Mouse (Mus musculus): ENCODE results near the gene 2410137M14Rik. TPM values are rescaled to one million over a fixed set of nuclear protein-coding genes. Genes with fewer than 3 reads are reported as not detected.

2410137M14Rik gene
- polyA plus RNA-seq, 1 experiment from 2014 or later: not detected

DNA sequence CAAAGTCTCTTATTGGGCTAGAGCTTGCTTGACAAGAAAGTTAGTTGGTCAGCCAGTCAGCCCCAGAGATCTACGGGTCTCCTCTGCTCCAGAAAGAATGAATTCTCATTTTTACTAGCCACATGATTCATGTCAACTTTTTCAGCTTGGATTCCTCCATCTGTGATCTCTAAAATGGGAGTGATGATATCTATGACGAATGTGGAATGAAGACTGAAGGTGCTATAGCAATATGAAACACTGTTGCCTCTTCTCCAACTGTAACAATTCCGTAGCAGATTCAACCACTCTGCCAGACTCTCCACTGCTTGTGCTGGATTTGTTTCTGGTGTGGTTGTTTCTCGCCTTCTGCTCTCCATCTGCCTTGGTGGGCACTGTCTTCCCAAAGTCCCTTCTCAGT is 49.9 kb downstream of the 2410137M14Rik start:
- Histone ChIP-seq H3K27ac (replicated peaks) (no peak overlapping the region), H3K9me3 (replicated peaks) (no peaks in the 10 kb centered on the region), H3K4me3 (no peak overlapping the region), H3K27me3 (ENCODE audit: low read depth, poor library complexity, severe bottlenecking) (no peaks in the 10 kb centered on the region), H3K4me1 (no peaks in the 10 kb centered on the region), H3K36me3 (no peaks in the 10 kb centered on the region)
- DNase-seq (ENCODE audit: low spot score): no peak
- WGBS: 82% methylated on average over 4 of the region's 4 CpGs

DNA sequence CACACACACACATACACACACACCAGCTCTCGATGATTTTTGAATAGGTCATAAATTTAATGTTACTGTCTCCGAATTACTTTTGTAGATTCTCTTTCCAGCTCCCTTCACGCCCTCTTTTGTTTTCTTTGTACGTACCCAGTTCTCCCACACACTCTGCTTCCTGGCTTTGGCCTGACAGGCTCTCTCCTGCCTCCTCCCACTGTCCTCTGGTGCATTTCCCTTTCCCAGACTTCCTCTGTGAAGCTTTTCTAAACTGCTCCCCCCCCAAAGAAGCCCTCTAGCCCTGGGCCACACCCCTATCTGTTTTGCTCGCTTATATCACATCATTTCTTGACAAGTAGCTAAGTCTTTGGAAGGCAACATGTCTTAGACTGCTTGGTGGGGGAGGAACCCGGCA is 50.8 kb downstream of the 2410137M14Rik start:
- no peaks in the 10 kb centered on the region for H3K9me3 ChIP-seq (replicated peaks)
- DNase-seq (ENCODE audit: low spot score): no peak
- no peaks in the 10 kb centered on the region for H3K36me3 ChIP-seq
- WGBS: 83% methylated on average over 6 of the region's 6 CpGs
- no peak overlapping the region for H3K4me3 ChIP-seq
- no peaks in the 10 kb centered on the region for H3K27me3 ChIP-seq (ENCODE audit: low read depth, poor library complexity, severe bottlenecking)
- H3K27ac ChIP-seq (replicated peaks): no peak overlapping the region
- no peaks in the 10 kb centered on the region for H3K4me1 ChIP-seq

- Histone ChIP-seq H3K4me3 (no peak overlapping the region), H3K27me3 (ENCODE audit: low read depth, poor library complexity, severe bottlenecking) (no peaks in the 10 kb centered on the region), H3K4me1 (no peaks in the 10 kb centered on the region), H3K9me3 (replicated peaks) (no peaks in the 10 kb centered on the region), H3K27ac (replicated peaks) (no peak overlapping the region), H3K36me3 (no peaks in the 10 kb centered on the region)
- no peak for DNase-seq (ENCODE audit: low spot score)
- 81% methylated on average over 12 of the region's 12 CpGs for WGBS
Observed at GRCm38 (mm10) chr17:36929236-36929932, 51.7 kb downstream of the 2410137M14Rik start.

Other genes with a start within 250 kb of the 2410137M14Rik start
- not detected in 2 replicates for gene H2-M10.5, start 208.3 kb downstream of the 2410137M14Rik start, polyA plus RNA-seq (2016; fragmentation: Nextera tagmentation; extraction: Ambion mirVana)
- gene H2-M10.6, start 169.1 kb downstream of the 2410137M14Rik start, polyA plus RNA-seq (2016; fragmentation: Nextera tagmentation; extraction: Ambion mirVana): not detected in 2 replicates
- gene Trim26, start 144.1 kb downstream of the 2410137M14Rik start, polyA plus RNA-seq (2016; fragmentation: Nextera tagmentation; extraction: Ambion mirVana): 46.0 and 48.5 TPM in 2 replicates
- gene Trim15, start 114.0 kb downstream of the 2410137M14Rik start, polyA plus RNA-seq (2016; fragmentation: Nextera tagmentation; extraction: Ambion mirVana): 0.27 and 0.45 TPM in 2 replicates
- gene Trim10, start 111.7 kb downstream of the 2410137M14Rik start, polyA plus RNA-seq (2016; fragmentation: Nextera tagmentation; extraction: Ambion mirVana): 6.2 and 7.4 TPM in 2 replicates
- not detected in 2 replicates for gene Trim40, start 91.1 kb downstream of the 2410137M14Rik start, polyA plus RNA-seq (2016; fragmentation: Nextera tagmentation; extraction: Ambion mirVana)
- not detected in 2 replicates for gene Trim31, start 83.1 kb downstream of the 2410137M14Rik start, polyA plus RNA-seq (2016; fragmentation: Nextera tagmentation; extraction: Ambion mirVana)
- 0.22 and 0.67 TPM in 2 replicates for gene Rnf39, start 38.3 kb downstream of the 2410137M14Rik start, polyA plus RNA-seq (2016; fragmentation: Nextera tagmentation; extraction: Ambion mirVana)
- gene Ppp1r11, start 29.5 kb downstream of the 2410137M14Rik start, polyA plus RNA-seq (2016; fragmentation: Nextera tagmentation; extraction: Ambion mirVana): 160 and 166 TPM in 2 replicates
- gene Znrd1, start 22.7 kb downstream of the 2410137M14Rik start, polyA plus RNA-seq (2016; fragmentation: Nextera tagmentation; extraction: Ambion mirVana): 88.5 and 96.7 TPM in 2 replicates
- gene Znrd1as, start 22.6 kb downstream of the 2410137M14Rik start, polyA plus RNA-seq (2016; fragmentation: Nextera tagmentation; extraction: Ambion mirVana): 8.8 and 10.6 TPM in 2 replicates
- 0.83 and 1.2 TPM in 2 replicates for gene H2-M5, start 8.3 kb upstream of the 2410137M14Rik start, polyA plus RNA-seq (2016; fragmentation: Nextera tagmentation; extraction: Ambion mirVana)
- 61.6 and 87.8 TPM in 2 replicates for gene Zfp57, start 19.9 kb upstream of the 2410137M14Rik start, polyA plus RNA-seq (2016; fragmentation: Nextera tagmentation; extraction: Ambion mirVana)
- gene Mog, start 42.2 kb upstream of the 2410137M14Rik start, polyA plus RNA-seq (2016; fragmentation: Nextera tagmentation; extraction: Ambion mirVana): 0.10 and 0.15 TPM in 2 replicates
- 7.9 and 12.2 TPM in 2 replicates for gene Gabbr1, start 64.7 kb upstream of the 2410137M14Rik start, polyA plus RNA-seq (2016; fragmentation: Nextera tagmentation; extraction: Ambion mirVana)
- 0.17 TPM in 1 of 2 replicates, not detected in the other for gene Olfr90, start 107.3 kb upstream of the 2410137M14Rik start, polyA plus RNA-seq (2016; fragmentation: Nextera tagmentation; extraction: Ambion mirVana)
- not detected in 2 replicates for gene Olfr91, start 117.0 kb upstream of the 2410137M14Rik start, polyA plus RNA-seq (2016; fragmentation: Nextera tagmentation; extraction: Ambion mirVana)
- gene Olfr92, start 138.9 kb upstream of the 2410137M14Rik start, polyA plus RNA-seq (2016; fragmentation: Nextera tagmentation; extraction: Ambion mirVana): not detected in 2 replicates
- gene Olfr93, start 180.3 kb upstream of the 2410137M14Rik start, polyA plus RNA-seq (2016; fragmentation: Nextera tagmentation; extraction: Ambion mirVana): not detected in 2 replicates
- gene Ubd, start 212.7 kb upstream of the 2410137M14Rik start, polyA plus RNA-seq (2016; fragmentation: Nextera tagmentation; extraction: Ambion mirVana): not detected in 2 replicates
- not detected in 2 replicates for gene Olfr94, start 219.8 kb upstream of the 2410137M14Rik start, polyA plus RNA-seq (2016; fragmentation: Nextera tagmentation; extraction: Ambion mirVana)
- gene Olfr95, start 231.9 kb upstream of the 2410137M14Rik start, polyA plus RNA-seq (2016; fragmentation: Nextera tagmentation; extraction: Ambion mirVana): not detected in 2 replicates
- gene Olfr96, start 238.9 kb upstream of the 2410137M14Rik start, polyA plus RNA-seq (2016; fragmentation: Nextera tagmentation; extraction: Ambion mirVana): not detected in 2 replicates

Measured in midbrain, embryonic 10.5 days (tissue).